Mouse (Mus musculus) left cerebral cortex, adult 8-10 months (tissue): Measurements from ENCODE around the gene Ube2m. TPM values are rescaled to one million over a fixed set of nuclear protein-coding genes. Genes with fewer than 3 reads are reported as not detected.
"Not testable (repeated sequence)": the region's sequence is repeated elsewhere in the genome, so short reads cannot be mapped to it uniquely, and the experiment has no call there.

ENCODE experiments used
- DNase-seq, 2 experiments: peaks; one replicate each; pipeline ENCODE4 v3.0.0; 2022; ENCODE audit warnings: low spot score in 2 of 2
- total RNA-seq, 4 experiments: library from RNA; stranded (reverse); gene quantifications; 2 replicates each; pipeline ENCODE4 v1.2.4; 2022

Gene Ube2m
- total RNA-seq: 100 to 1,000 TPM; 220 to 248 (median 229) TPM

DNA sequence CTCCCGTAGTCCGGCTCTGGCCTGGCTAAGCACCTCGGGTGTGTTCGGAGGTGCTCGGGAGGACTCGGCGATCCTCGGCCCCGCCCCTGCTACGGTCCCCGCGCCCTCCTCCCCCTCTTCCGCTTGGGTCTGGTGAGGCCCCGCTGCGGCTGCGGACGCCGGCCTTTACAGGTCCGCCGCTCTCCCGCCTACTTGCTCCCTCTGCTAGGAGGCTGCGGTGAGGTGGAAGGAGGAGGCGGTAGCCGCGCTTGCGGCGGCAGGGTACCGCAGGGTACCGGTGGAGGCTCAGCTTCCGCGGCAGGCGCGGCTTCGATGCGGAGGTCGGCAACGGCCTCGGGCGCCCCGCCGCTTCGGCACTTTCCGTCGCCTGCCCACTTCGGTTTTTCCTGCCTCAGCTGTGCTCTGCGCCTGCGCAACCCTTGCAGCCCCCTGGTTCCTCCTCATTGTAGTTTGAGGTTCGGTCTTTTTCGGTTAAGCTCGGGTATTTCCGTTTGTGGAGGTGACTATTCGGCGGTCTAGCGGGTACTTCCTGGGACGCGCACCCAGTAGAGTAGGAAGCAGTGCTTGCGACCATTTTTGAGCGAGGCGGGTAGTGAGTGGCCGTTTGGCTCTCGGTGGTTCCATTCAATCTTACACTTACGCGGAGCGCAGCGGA, at the start of gene Ube2m:
Gene Ube2m (minus strand): TSS at position 375 of the 655 bp plus-strand sequence.
- peak; percentile 98 for DNase-seq

DNA sequence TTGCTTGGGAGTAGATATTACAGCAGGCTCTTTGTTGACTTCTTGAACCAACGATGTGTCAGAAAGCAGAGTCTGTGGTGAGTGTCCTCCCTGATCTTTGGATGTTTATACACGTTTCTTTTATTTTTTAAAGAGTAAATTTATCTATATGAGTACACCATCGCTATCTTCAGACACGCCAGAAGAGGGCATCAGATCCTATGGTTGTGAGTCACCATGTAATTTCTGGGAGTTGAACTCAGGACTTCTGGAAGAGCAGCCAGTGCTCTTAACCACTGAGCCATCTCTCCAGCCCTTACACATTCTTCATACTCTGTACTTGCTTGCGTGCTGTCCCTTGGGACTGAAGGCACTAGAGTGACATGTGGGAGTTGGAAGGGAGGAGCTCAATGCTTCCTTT, 34.2 kb upstream of the Ube2m start:
- DNase-seq: no peak

DNA sequence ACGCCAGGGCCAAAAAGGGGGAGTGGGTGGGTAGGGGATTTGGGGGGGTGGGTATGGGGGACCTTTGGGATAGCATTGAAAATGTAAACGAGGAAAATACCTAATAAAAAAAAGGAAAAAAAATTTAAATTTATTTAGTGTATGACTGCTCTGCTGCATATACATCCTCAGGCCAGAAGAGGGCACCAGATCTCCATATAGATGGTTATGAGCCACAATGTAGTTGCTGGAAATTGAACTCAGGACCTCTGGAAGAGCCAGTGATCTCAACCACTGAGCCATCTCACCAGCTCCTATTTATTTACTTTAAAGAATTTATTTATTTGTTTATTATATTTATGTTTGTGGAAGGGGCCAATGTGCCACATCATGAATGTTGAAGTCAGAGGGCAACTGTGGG, 25.3 kb upstream of the Ube2m start:
- DNase-seq: not testable (repeated sequence)

DNA sequence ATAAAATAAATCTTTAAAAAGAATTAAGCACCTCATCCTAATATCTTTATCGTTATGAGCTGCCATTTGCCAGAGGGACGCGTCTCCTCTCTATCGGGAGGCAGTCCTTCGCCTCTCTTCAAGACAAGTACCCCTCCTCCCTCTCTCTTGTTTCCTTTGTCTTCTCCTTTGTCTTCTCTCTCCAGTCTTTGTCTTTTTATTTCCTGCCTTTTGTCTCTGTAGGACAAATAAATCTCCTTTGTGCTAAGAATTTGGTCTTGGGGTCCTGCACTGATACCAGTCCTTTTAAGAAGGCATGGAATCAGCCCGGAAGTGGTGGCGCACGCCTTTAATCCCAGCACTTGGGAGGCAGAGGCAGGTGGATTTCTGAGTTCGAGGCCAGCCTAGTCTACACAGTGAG, 21.5 kb upstream of the Ube2m start:
- no peak for DNase-seq

- no peak for DNase-seq
Measured at GRCm38 (mm10) chr7:13056913-13057700, 19.0 kb upstream of the Ube2m start.

DNA sequence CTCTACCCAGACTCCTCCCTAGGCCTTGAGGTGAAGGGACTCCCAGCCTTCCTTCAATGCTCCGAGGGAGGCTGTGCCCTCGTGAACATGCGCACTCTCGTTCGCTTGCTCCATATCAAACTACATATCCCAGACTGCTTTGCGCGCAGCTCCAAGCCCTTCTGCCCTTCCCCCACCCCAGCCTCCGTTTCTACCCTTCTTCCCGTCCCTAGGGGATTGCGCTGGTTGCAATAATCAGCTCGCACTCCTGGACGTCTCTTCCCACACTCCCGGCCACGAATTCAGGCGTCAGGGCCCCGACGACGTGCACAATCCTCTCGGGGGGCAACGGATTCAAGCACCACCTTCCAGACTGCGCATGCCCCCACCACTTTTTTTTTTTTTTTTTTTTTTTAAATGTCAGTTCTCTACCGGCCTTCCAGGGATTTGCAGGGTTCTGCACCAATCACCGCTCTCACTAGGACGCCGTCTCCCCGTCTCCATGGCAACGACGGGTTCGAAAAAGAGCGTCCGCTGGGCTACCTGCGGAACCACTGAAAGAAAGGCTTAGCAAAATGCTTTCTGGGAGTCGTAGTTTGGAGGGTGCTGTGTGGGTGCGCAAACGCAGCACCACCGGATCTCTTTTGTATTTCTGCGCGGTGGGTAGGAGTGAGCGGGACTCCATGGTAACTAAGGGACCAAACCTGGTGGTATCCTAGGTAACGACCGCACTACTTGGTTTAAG, 16.4 kb upstream of the Ube2m start, which contains the start of gene Mzf1:
Gene Mzf1 (minus strand): TSS at position 478 of the 724 bp plus-strand sequence.
- DNase-seq: peak; percentile 90 to 98

- peak in 1 of 2 experiments; percentile 50 for DNase-seq
Measured at GRCm38 (mm10) chr7:13053961-13054286, 15.8 kb upstream of the Ube2m start.

DNA sequence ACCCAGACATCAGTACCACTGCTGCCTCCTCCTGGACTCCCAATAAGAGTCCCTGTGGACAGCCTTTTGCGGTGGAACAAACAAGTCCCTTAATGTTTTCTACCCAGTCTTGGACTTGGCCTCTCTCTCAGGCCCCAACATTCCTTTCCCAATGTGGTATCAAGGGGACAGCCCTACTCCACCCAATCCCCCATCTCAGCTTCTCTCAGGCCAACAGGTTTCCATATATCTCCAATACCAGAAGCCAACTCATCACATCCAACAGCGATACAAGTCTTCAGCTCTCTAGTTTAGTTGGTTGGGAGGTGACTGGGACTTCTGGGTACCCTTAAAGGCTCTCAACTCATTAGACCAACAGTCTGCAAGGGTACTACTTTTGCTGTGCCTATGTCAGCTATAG, 15.4 kb upstream of the Ube2m start:
- no peak for DNase-seq

DNA sequence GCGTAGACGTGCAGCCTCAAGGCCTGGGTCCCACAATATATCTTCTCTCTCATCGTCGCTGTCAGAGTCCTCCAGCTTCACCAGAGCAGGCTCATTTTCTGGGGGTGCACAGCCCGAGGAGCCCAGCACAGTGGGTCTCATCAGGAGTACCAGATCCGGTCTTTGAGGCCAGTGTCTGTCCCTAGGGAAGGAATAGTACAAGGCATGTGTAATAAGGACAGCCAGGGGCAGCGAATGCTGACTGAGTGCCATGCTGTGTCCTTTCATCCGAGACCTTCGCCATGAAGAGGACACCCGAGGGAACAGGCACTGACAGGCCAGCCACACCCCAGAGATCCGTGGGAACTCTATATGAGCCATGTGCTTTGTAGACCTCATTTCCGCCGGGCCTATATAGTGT, 14.9 kb upstream of the Ube2m start:
- no peak for DNase-seq

DNA sequence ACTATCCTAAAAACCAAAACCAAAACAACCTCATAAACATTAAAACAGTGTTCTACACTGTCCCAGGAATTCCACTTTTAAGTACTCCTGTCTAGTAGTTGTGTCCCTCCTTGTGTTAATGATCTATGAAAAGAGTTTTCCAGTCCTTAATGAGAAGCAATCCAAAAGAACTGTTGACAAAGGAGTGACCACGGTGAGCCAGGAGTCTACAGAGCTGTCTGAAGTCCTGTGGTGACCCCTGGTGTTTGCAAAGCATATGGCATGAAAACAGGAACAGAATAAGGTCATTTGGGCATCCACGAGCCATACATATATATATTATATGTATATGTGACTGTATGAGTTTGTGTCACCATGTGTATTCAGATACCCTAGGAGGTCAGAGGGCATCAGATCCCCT, 8.0 kb upstream of the Ube2m start:
- DNase-seq: no peak

- no peak for DNase-seq
Measured at GRCm38 (mm10) chr7:13044254-13044625, 6.2 kb upstream of the Ube2m start.

DNA sequence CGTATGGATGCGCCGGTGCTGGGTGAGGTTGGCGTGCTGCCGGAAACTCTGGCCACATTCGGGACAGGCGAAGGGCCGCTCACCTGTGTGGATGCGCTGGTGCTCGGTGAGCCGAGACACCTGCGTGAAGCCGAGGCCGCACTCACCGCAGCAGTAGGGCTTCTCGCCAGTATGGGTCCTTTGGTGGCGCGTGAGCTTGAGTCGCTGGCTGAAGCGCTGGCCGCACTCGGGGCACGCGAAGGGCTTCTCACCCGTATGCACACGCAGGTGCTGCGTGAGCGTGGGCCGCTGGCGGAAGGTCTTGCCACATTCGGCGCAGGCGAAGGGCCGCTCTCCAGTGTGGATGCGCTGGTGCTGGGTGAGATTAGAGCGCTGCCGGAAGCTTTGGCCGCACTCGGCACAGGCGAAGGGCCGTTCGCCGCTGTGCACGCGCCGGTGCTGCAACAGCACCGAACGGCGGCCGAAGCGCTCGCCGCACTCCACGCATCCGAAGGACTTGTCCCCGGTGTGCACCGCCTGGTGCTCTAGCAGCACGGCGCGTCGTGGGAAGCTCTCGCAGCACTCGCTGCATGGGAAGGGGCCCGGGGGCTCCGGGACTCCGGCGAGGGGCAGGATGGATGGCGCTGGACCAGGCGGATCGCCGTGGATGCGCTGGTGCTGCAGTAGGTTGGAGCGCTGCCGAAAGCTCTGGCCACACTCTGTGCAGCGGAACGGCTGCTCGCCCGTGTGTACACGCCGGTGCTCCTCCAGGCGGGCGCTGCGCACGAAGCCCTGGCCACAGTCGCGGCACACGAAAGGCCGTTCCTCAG, 5.6 kb upstream of the Ube2m start:
- DNase-seq: no peak

DNA sequence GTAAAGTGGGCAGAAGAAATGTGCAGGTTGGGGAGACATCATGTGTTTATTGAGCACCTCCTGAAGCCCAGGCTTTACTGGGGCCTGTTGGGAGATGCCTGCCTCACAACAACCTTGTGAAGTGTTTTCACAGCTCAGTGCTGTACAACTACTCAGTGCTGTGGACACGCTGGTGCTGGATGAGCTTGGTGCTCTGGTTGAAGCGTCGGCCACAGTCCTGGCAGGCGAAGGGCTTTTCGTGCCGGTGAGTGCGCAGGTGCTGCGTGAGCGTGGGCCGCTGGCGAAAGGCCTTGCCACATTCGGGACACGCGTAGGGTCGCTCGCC, 5.0 kb upstream of the Ube2m start:
- DNase-seq: no peak

DNA sequence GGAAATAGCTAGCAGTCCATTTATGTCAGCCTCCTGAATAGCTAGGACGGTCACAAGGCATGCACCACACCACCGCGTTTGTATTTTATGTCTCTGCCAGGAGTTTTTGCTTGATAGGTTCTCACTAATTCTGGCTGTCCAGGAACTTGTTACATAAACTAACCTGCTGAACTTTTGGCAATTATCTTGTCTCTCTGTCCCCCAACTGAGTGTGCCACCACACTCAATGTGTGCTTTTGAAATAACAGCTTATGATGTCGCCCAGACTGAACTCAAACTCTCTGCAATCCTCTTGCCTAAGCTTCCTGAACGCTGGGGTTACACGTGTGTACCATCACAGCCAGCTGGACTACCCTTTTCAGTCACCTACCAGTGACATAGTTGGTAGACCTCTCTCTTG, 4.4 kb upstream of the Ube2m start:
- no peak for DNase-seq

DNA sequence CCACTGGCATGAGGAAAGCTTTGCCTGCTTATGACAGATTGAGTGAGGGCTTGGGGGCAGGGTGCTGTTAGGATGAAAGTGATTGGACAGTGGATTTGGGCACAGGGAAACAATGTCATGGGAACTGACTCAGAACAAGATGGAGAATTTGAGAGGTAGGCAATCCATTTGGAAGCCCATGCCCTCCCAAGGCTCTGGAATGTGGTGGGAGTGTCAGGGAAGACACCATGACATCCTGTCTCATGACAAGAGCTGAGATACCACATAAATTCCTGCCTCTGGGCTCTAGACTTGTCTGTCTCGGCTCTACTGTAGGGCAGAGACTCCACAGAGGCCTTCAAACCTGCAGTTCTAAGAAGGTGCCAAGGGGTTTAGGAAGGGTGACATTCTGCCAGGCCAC, 3.2 kb upstream of the Ube2m start:
- DNase-seq: no peak

- DNase-seq: peak in 1 of 2 experiments; percentile 3
Measured at GRCm38 (mm10) chr7:13039181-13039580, 1.1 kb upstream of the Ube2m start.

DNA sequence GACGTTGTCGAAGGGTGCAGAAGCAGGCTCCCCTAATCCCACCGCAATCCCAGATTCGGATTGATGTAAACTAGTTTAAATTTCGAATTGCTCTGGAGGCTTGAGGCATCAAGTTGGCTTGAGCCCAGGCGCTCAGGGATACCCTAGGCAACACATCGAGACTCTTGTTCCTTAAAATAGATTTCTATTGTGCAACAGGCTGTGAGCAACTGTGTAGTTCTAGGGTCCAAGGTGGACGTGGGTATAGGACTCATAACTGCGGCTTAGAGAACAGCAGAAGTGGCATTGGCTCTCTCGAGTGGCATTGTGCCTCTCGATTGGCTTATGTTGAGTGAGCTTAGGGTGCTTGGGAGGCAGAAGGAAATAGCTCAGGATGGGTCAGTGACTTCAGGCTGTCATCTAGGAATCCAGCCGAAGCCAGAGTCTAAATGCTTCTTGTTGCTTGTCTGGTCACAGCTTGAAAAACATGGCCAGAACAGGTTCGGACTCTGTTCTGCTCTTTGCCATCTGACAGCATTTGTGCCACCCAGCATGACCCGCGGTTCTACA, 620 bp upstream of the Ube2m start:
- DNase-seq: no peak

GRCm38 (mm10) chr7:13037366-13037765, 709 bp downstream of the Ube2m start:
- DNase-seq: no peak

DNA sequence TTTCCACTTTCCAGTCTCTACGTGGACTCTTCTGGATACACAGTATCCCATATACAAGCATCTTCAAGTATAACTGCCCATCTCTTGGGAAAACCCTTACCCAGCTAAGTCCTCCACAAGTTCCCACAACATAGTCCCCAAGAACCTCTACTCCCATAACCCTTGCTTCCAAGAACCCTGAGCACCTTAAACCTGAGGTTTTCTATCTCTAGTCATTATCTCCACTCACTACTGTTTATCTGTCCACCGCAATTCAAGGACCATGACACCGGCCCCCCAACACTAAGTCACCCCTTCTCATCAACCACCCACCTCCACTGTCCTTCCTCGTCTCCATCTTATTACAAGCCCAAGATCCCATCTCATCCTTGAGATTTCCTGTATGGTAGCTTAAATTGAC, 1.3 kb downstream of the Ube2m start:
- DNase-seq: no peak

DNA sequence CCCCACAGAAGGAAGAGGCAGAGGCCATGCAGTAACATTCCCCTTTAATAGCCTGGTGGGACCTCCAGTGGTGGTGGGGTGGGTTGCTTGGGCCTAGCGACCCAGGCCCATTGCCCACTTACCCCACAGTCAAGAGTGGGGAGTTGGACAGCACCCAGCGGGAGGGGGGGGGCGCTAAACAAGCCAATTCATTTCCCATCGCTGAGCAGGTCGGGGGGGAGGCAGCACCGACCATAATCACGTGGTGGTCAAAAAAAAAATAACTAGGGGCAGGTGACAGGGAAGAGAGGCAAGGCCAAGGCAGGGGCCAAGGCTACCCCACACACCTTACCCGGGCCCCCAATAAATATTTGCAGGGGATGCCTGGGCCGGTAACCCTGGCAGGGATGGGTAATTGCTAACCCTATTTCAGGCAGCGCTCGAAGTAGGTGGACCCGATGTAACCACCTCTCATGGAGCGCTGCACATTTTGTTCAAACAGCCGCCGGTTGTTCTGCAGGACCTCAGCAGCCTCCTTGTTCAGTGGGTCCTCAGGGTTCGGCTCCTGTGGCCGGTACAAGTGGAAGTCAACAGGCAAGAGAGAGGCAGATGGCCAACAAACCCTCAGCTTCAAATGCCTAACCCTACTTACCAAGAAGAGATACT, 2.7 kb downstream of the Ube2m start:
- DNase-seq: no peak
